Mouse (Mus musculus): ENCODE data around the gene Ldb1. TPM values are rescaled to one million over a fixed set of nuclear protein-coding genes. Genes with fewer than 3 reads are reported as not detected.
"Not testable (repeated sequence)": the region's sequence is repeated elsewhere in the genome, so short reads cannot be mapped to it uniquely, and the experiment has no call there.

Ldb1 gene
- polyA plus RNA-seq, 1 experiment from 2014 or later = 127 TPM

- 0 out of 2 replicates have a peak overlapping the region, but pooled peaks have one; percentile 90 for H3K4me2 ChIP-seq
- H3K27ac ChIP-seq = no peak overlapping the region
- H3K9ac ChIP-seq = peak overlapping the region; percentile 39; the same call in 1 of the 2 replicates
- 75% methylated on average over 17 of the region's 17 CpGs for WGBS
- ATAC-seq (ENCODE audit: low FRiP score) = no peak
- H3K27me3 ChIP-seq = peaks cover 33% of the 10 kb centered on the region
- no peaks in the 10 kb centered on the region for H3K9me3 ChIP-seq
- no peak overlapping the region for H3K4me3 ChIP-seq
- H3K4me1 ChIP-seq (replicated peaks) = peaks cover 18% of the 10 kb centered on the region
- no peaks in the 10 kb centered on the region for H3K36me3 ChIP-seq
These were observed 40.1 kb downstream of the Ldb1 start for GRCm38 (mm10) chr19:46004814-46005466.

GRCm38 (mm10) chr19:46003371-46004226, 41.4 kb downstream of the Ldb1 start, which contains the start of gene Hps6:
Gene Hps6, plus strand, starts transcription at chr19:46003508.
- ATAC-seq (ENCODE audit: low FRiP score) = peak; percentile 47
- Histone ChIP-seq H3K4me1 (replicated peaks) (peaks cover 18% of the 10 kb centered on the region), H3K36me3 (no peaks in the 10 kb centered on the region), H3K27ac (no peak within 1 kb of the TSS), H3K9me3 (no peaks in the 10 kb centered on the region), H3K4me3 (peak within 1 kb of the TSS; percentile 53), H3K9ac (peak within 1 kb of the TSS; percentile 80), H3K4me2 (peak within 1 kb of the TSS; percentile 90), H3K27me3 (peaks cover 33% of the 10 kb centered on the region)
- WGBS = 2% methylated on average over 65 of the region's 70 CpGs

GRCm38 (mm10) chr19:46002279-46002678, 42.7 kb downstream of the Ldb1 start:
- Histone ChIP-seq H3K4me3 (no peak overlapping the region), H3K27ac (no peak overlapping the region), H3K9ac (no peak overlapping the region), H3K36me3 (no peaks in the 10 kb centered on the region), H3K4me1 (replicated peaks) (peaks cover 23% of the 10 kb centered on the region), H3K27me3 (peaks cover 33% of the 10 kb centered on the region), H3K9me3 (no peaks in the 10 kb centered on the region), H3K4me2 (no peak overlapping the region)
- no peak for ATAC-seq (ENCODE audit: low FRiP score)
- WGBS = 83% methylated on average over 9 of the region's 9 CpGs

- 0 out of 2 replicates have a peak overlapping the region, but pooled peaks have one; percentile 71 for H3K9ac ChIP-seq
- H3K9me3 ChIP-seq = no peaks in the 10 kb centered on the region
- H3K4me1 ChIP-seq (replicated peaks) = peaks cover 24% of the 10 kb centered on the region
- WGBS = 84% methylated on average over 1 of the region's 1 CpGs
- H3K36me3 ChIP-seq = no peaks in the 10 kb centered on the region
- no peak overlapping the region for H3K4me3 ChIP-seq
- H3K27me3 ChIP-seq = peaks cover 19% of the 10 kb centered on the region
- no peak for ATAC-seq (ENCODE audit: low FRiP score)
- H3K4me2 ChIP-seq = no peak overlapping the region; the same call in 1 of the 2 replicates
- H3K27ac ChIP-seq = no peak overlapping the region
These were observed 45.6 kb downstream of the Ldb1 start for GRCm38 (mm10) chr19:45999378-45999777.

GRCm38 (mm10) chr19:45998694-45999217, 46.3 kb downstream of the Ldb1 start:
- 15% methylated on average over 8 of the region's 8 CpGs for WGBS
- Histone ChIP-seq H3K4me2 (peak overlapping the region; percentile 65), H3K9me3 (no peaks in the 10 kb centered on the region), H3K4me3 (peak overlapping the region; percentile 87), H3K9ac (peak overlapping the region; percentile 71), H3K27ac (peak overlapping the region; percentile 18; the same call in 1 of the 2 replicates), H3K27me3 (peaks cover 13% of the 10 kb centered on the region; the same call in 1 of the 2 replicates), H3K36me3 (no peaks in the 10 kb centered on the region), H3K4me1 (replicated peaks) (peaks cover 18% of the 10 kb centered on the region)
- peak; percentile 59 for ATAC-seq (ENCODE audit: low FRiP score)

GRCm38 (mm10) chr19:45997785-45998693, 47.0 kb downstream of the Ldb1 start, which contains the start of gene Armh3:
Gene Armh3, minus strand, starts transcription at chr19:45998488.
- Histone ChIP-seq H3K4me3 (peak within 1 kb of the TSS; percentile 87), H3K27me3 (peaks cover 7% of the 10 kb centered on the region; the same call in 1 of the 2 replicates), H3K36me3 (no peaks in the 10 kb centered on the region), H3K9ac (peak within 1 kb of the TSS; percentile 91), H3K4me1 (replicated peaks) (peaks cover 11% of the 10 kb centered on the region), H3K27ac (peak within 1 kb of the TSS; percentile 97), H3K9me3 (no peaks in the 10 kb centered on the region), H3K4me2 (peak within 1 kb of the TSS; percentile 65)
- WGBS = 1% methylated on average over 63 of the region's 76 CpGs
- peak; percentile 95 for ATAC-seq (ENCODE audit: low FRiP score)

GRCm38 (mm10) chr19:45997365-45997764, 47.6 kb downstream of the Ldb1 start:
- WGBS = 67% methylated on average over 5 of the region's 5 CpGs
- ATAC-seq (ENCODE audit: low FRiP score) = no peak
- H3K27ac ChIP-seq = peak overlapping the region; percentile 97

GRCm38 (mm10) chr19:45993981-45994737, 50.9 kb downstream of the Ldb1 start:
- H3K9me3 ChIP-seq = no peaks in the 10 kb centered on the region
- ATAC-seq (ENCODE audit: low FRiP score) = no peak
- no peak overlapping the region for H3K4me2 ChIP-seq
- WGBS = 97% methylated on average over 13 of the region's 13 CpGs
- H3K9ac ChIP-seq = no peak overlapping the region
- no peak overlapping the region for H3K27ac ChIP-seq
- H3K4me1 ChIP-seq (replicated peaks) = peaks cover 10% of the 10 kb centered on the region
- H3K4me3 ChIP-seq = no peak overlapping the region
- H3K36me3 ChIP-seq = peaks cover 5% of the 10 kb centered on the region; the same call in 1 of the 2 replicates
- no peaks in the 10 kb centered on the region for H3K27me3 ChIP-seq

More at GRCm38 (mm10) chr19:45997365-45997764, 47.6 kb downstream of the Ldb1 start:
- peaks cover 10% of the 10 kb centered on the region for H3K4me1 ChIP-seq (replicated peaks)
- H3K9ac ChIP-seq = peak overlapping the region; percentile 91
- no peaks in the 10 kb centered on the region for H3K36me3 ChIP-seq
- H3K9me3 ChIP-seq = no peaks in the 10 kb centered on the region
- 0 out of 2 replicates have a peak, but pooled peaks cover 4% of the 10 kb centered on the region for H3K27me3 ChIP-seq
- H3K4me3 ChIP-seq = peak overlapping the region; percentile 87
- peak overlapping the region; percentile 65 for H3K4me2 ChIP-seq

GRCm38 (mm10) chr19:45993441-45993840, 51.6 kb downstream of the Ldb1 start:
- peaks cover 10% of the 10 kb centered on the region for H3K4me1 ChIP-seq (replicated peaks)
- ATAC-seq (ENCODE audit: low FRiP score); H3K27me3 ChIP-seq; H3K27ac ChIP-seq; H3K4me3 ChIP-seq; H3K9me3 ChIP-seq; H3K9ac ChIP-seq; H3K4me2 ChIP-seq: not testable (repeated sequence)
- peaks cover 10% of the 10 kb centered on the region for H3K36me3 ChIP-seq
- 89% methylated on average over 6 of the region's 6 CpGs for WGBS

- ATAC-seq (ENCODE audit: low FRiP score) = no peak
- Histone ChIP-seq H3K4me1 (replicated peaks) (no peaks in the 10 kb centered on the region), H3K4me3 (no peak overlapping the region), H3K27me3 (no peaks in the 10 kb centered on the region), H3K36me3 (peaks cover 19% of the 10 kb centered on the region), H3K9me3 (no peaks in the 10 kb centered on the region), H3K4me2 (no peak overlapping the region), H3K27ac (no peak overlapping the region), H3K9ac (no peak overlapping the region)
- 91% methylated on average over 3 of the region's 3 CpGs for WGBS
These were observed 53.8 kb downstream of the Ldb1 start for GRCm38 (mm10) chr19:45991171-45991570.

- Histone ChIP-seq H3K36me3 (peaks cover 19% of the 10 kb centered on the region), H3K4me2 (no peak overlapping the region), H3K9me3 (no peaks in the 10 kb centered on the region), H3K27ac (no peak overlapping the region), H3K4me1 (replicated peaks) (no peaks in the 10 kb centered on the region), H3K27me3 (no peaks in the 10 kb centered on the region), H3K4me3 (no peak overlapping the region), H3K9ac (no peak overlapping the region)
- 98% methylated on average over 3 of the region's 3 CpGs for WGBS
- no peak for ATAC-seq (ENCODE audit: low FRiP score)
These were observed 56.8 kb downstream of the Ldb1 start for GRCm38 (mm10) chr19:45988238-45988637.

Measured in hindbrain, embryonic 13.5 days (tissue).